Mouse (Mus musculus): ENCODE measurements at regions not wholly inside any gene's neighbourhood (a gene's known extent, or its start where the extent isn't known, plus 50 kb on each side); places are given as distances from the start of the nearest gene placed in this dataset.

- no peaks in the 10 kb centered on the region for H3K4me1 ChIP-seq (ENCODE audit: control insufficient read depth, insufficient read depth, insufficient read length)
- 67% methylated on average over 10 of the region's 10 CpGs for WGBS
- DNase-seq (ENCODE audit: low read depth in 1 of 2, low spot score in 2 of 2): no peak
Measured at GRCm38 (mm10) chr3:41384410-41384809, 171.1 kb upstream of the Jade1 start.

GRCm38 (mm10) chr3:41378576-41378975, 177.0 kb upstream of the Jade1 start:
- no peak overlapping the region for H3K27ac ChIP-seq (ENCODE audit: insufficient read depth, low read length)
- no peak overlapping the region for H3K4me3 ChIP-seq (ENCODE audit: extremely low read depth, insufficient read depth, insufficient read length)
- H3K4me1 ChIP-seq (ENCODE audit: control insufficient read depth, insufficient read depth, insufficient read length): no peaks in the 10 kb centered on the region
- no peak for DNase-seq (ENCODE audit: low read depth in 1 of 2, low spot score in 2 of 2)
- no peak for TF ChIP-seq CTCF (IDR thresholded peaks at IDR 0.05; ENCODE audit: extremely low read depth, insufficient read depth, insufficient read length, insufficient replicate concordance)
- TF ChIP-seq POLR2A (IDR thresholded peaks at IDR 0.05; ENCODE audit: low read depth, low read length): no peak
- H3K36me3 ChIP-seq (ENCODE audit: control insufficient read depth, insufficient read depth, low read length): no peaks in the 10 kb centered on the region
- H3K27me3 ChIP-seq (ENCODE audit: control insufficient read depth, insufficient read depth, low read length): no peaks in the 10 kb centered on the region
- 92% methylated on average over 5 of the region's 5 CpGs for WGBS

More at GRCm38 (mm10) chr3:41384410-41384809, 171.1 kb upstream of the Jade1 start:
- no peaks in the 10 kb centered on the region for H3K27me3 ChIP-seq (ENCODE audit: control insufficient read depth, insufficient read depth, low read length)
- H3K36me3 ChIP-seq (ENCODE audit: control insufficient read depth, insufficient read depth, low read length): no peaks in the 10 kb centered on the region
- no peak overlapping the region for H3K27ac ChIP-seq (ENCODE audit: insufficient read depth, low read length)
- TF ChIP-seq CTCF (IDR thresholded peaks at IDR 0.05; ENCODE audit: extremely low read depth, insufficient read depth, insufficient read length, insufficient replicate concordance) (no peak), POLR2A (IDR thresholded peaks at IDR 0.05; ENCODE audit: low read depth, low read length) (no peak)
- H3K4me3 ChIP-seq (ENCODE audit: extremely low read depth, insufficient read depth, insufficient read length): no peak overlapping the region

GRCm38 (mm10) chr3:41377826-41378406, 177.6 kb upstream of the Jade1 start:
- no peaks in the 10 kb centered on the region for H3K4me1 ChIP-seq (ENCODE audit: control insufficient read depth, insufficient read depth, insufficient read length)
- H3K27me3 ChIP-seq (ENCODE audit: control insufficient read depth, insufficient read depth, low read length): no peaks in the 10 kb centered on the region
- no peaks in the 10 kb centered on the region for H3K36me3 ChIP-seq (ENCODE audit: control insufficient read depth, insufficient read depth, low read length)
- no peak for DNase-seq (ENCODE audit: low read depth in 1 of 2, low spot score in 2 of 2)
- TF ChIP-seq POLR2A (IDR thresholded peaks at IDR 0.05; ENCODE audit: low read depth, low read length): no peak
- TF ChIP-seq CTCF (IDR thresholded peaks at IDR 0.05; ENCODE audit: extremely low read depth, insufficient read depth, insufficient read length, insufficient replicate concordance): no peak
- no peak overlapping the region for H3K27ac ChIP-seq (ENCODE audit: insufficient read depth, low read length)
- no peak overlapping the region for H3K4me3 ChIP-seq (ENCODE audit: extremely low read depth, insufficient read depth, insufficient read length)
- 70% methylated on average over 5 of the region's 5 CpGs for whole genome bisulfite sequencing

GRCm38 (mm10) chr3:41376848-41377582, 178.5 kb upstream of the Jade1 start:
- WGBS: 79% methylated on average over 6 of the region's 6 CpGs
- TF ChIP-seq CTCF (IDR thresholded peaks at IDR 0.05; ENCODE audit: extremely low read depth, insufficient read depth, insufficient read length, insufficient replicate concordance): no peak
- no peak for TF ChIP-seq POLR2A (IDR thresholded peaks at IDR 0.05; ENCODE audit: low read depth, low read length)
- Histone ChIP-seq H3K27me3 (ENCODE audit: control insufficient read depth, insufficient read depth, low read length) (no peaks in the 10 kb centered on the region), H3K27ac (ENCODE audit: insufficient read depth, low read length) (no peak overlapping the region), H3K4me1 (ENCODE audit: control insufficient read depth, insufficient read depth, insufficient read length) (no peaks in the 10 kb centered on the region), H3K4me3 (ENCODE audit: extremely low read depth, insufficient read depth, insufficient read length) (no peak overlapping the region), H3K36me3 (ENCODE audit: control insufficient read depth, insufficient read depth, low read length) (no peaks in the 10 kb centered on the region)
- DNase-seq (ENCODE audit: low read depth in 1 of 2, low spot score in 2 of 2): no peak

- Histone ChIP-seq H3K36me3 (ENCODE audit: control insufficient read depth, insufficient read depth, low read length) (no peaks in the 10 kb centered on the region), H3K4me3 (ENCODE audit: extremely low read depth, insufficient read depth, insufficient read length) (no peak overlapping the region), H3K27ac (ENCODE audit: insufficient read depth, low read length) (no peak overlapping the region), H3K4me1 (ENCODE audit: control insufficient read depth, insufficient read depth, insufficient read length) (no peaks in the 10 kb centered on the region), H3K27me3 (ENCODE audit: control insufficient read depth, insufficient read depth, low read length) (no peaks in the 10 kb centered on the region)
- TF ChIP-seq CTCF (IDR thresholded peaks at IDR 0.05; ENCODE audit: extremely low read depth, insufficient read depth, insufficient read length, insufficient replicate concordance): no peak
- no peak for TF ChIP-seq POLR2A (IDR thresholded peaks at IDR 0.05; ENCODE audit: low read depth, low read length)
- WGBS: 86% methylated on average over 2 of the region's 2 CpGs
- DNase-seq (ENCODE audit: low read depth in 1 of 2, low spot score in 2 of 2): no peak
Measured at GRCm38 (mm10) chr3:41375230-41375930, 180.2 kb upstream of the Jade1 start.

GRCm38 (mm10) chr3:41373198-41373597, 182.3 kb upstream of the Jade1 start:
- TF ChIP-seq POLR2A (IDR thresholded peaks at IDR 0.05; ENCODE audit: low read depth, low read length) (no peak), CTCF (IDR thresholded peaks at IDR 0.05; ENCODE audit: extremely low read depth, insufficient read depth, insufficient read length, insufficient replicate concordance) (no peak)

More at GRCm38 (mm10) chr3:41373198-41373597, 182.3 kb upstream of the Jade1 start:
- Histone ChIP-seq H3K27ac (ENCODE audit: insufficient read depth, low read length) (no peak overlapping the region), H3K36me3 (ENCODE audit: control insufficient read depth, insufficient read depth, low read length) (no peaks in the 10 kb centered on the region), H3K4me3 (ENCODE audit: extremely low read depth, insufficient read depth, insufficient read length) (no peak overlapping the region), H3K4me1 (ENCODE audit: control insufficient read depth, insufficient read depth, insufficient read length) (no peaks in the 10 kb centered on the region), H3K27me3 (ENCODE audit: control insufficient read depth, insufficient read depth, low read length) (no peaks in the 10 kb centered on the region)
- WGBS: 87% methylated on average over 5 of the region's 5 CpGs
- no peak for DNase-seq (ENCODE audit: low read depth in 1 of 2, low spot score in 2 of 2)
